Comparison of ENCODE assay signal across 20 mouse cellular contexts in the genomic region with DNA sequence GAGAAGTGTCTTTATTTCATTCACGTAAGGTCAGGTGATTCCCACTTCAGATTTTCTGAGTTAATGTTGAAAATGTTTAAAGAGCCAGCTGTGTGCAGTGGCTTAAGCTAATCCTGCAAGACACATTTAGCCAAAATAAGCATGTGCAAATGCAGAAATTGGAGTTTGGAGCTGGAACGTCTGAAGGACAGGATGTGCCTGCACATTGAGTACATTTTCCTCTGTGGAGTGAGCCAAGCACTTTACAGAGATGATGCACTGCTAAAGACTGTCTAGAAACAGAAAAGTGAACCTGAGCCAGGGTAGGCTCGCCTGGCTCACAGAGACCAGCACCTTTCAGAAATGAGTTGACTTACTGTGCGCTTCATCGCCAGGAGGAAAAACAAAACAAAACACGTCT.
DNase-seq lines count a peak whose midpoint lies in the region; ATAC-seq and TF ChIP-seq lines count a peak whose summit lies in the region.
"Had no signal": no experiment of that assay in that cellular context is flagged by ENCODE, and none has a peak within 500 bp of the region (broad histone marks: within the 10 kb centered on the region; RNA-seq: fewer than 3 reads in every experiment).

No protein-coding gene starts in this region.

- H3K4me3 ChIP-seq in left cerebral cortex, adult 2 months = no peak overlapping the region
- H3K4me3 ChIP-seq: embryonic facial prominence, embryonic 12.5 days; forebrain, embryonic 13.5 days; heart, embryonic 13.5 days; hindbrain, embryonic 15.5 days had no signal

- ATAC-seq in monocyte, adult 5-6 weeks (replicated peaks; ENCODE audit: insufficient number of reproducible peaks, low FRiP score, low TSS enrichment, poor library complexity, severe bottlenecking) = no peak
- ATAC-seq: forebrain, embryonic 13.5 days; forebrain, postnatal 0 days had no signal

- peak; percentile 16 for DNase-seq in layer of hippocampus, adult 11-12 months (ENCODE audit: low spot score)
- DNase-seq in layer of hippocampus, postnatal 36 days = no peak
- DNase-seq in left cerebral cortex, adult 2 months (ENCODE audit: extremely low spot score in 1 of 2, low spot score in 2 of 2) = no peak
- DNase-seq in left cerebral cortex, postnatal 10 days (ENCODE audit: extremely low spot score in 1 of 2, low spot score in 2 of 2) = no peak
- peak; percentile 83 for DNase-seq in brain, adult 2 months (ENCODE audit: low read depth, low spot score)
- peak; percentile 59 to 77 for DNase-seq in left cerebral cortex, postnatal 14 days (ENCODE audit: low spot score in 2 of 2)
- no peak for DNase-seq in embryo, embryonic 11 days
- DNase-seq: adrenal gland, adult 8-10 months; adrenal gland, postnatal 36 days; cerebellum, adult 11 months; cerebellum, adult 8-10 months; cerebellum, postnatal 14 days; forebrain, postnatal 0 days; gastrocnemius, postnatal 36 days; heart, postnatal 36 days had no signal

- TF ChIP-seq CTCF in left cerebral cortex, adult 2 months (IDR thresholded peaks at IDR 0.05) = no peak

- peak overlapping the region; percentile 36; the same call in 1 of the 2 replicates for H3K27ac ChIP-seq in left cerebral cortex, adult 2 months
- H3K27ac ChIP-seq: embryonic facial prominence, embryonic 12.5 days; forebrain, embryonic 13.5 days; heart, embryonic 13.5 days; hindbrain, embryonic 15.5 days had no signal

- intact Hi-C loops in left cerebral cortex, adult 2 months (cut with DNase I) = loop anchor here (5.0 kb wide), 1 partner anchor 154 kb away; a partner anchor contains a TSS
- intact Hi-C loops in left cerebral cortex, postnatal 10 days (cut with DNase I) = no loop called here
- intact Hi-C loops in left cerebral cortex, postnatal 14 days (cut with DNase I) = no loop called here

Comparison
In these comparisons a context has a peak if more than half of its experiments do, and no peak if none do; other contexts are left out.
1. DNase-seq: peak in layer of hippocampus, adult 11-12 months (single experiment), brain, adult 2 months (single experiment) and left cerebral cortex, postnatal 14 days (2 of 2); none in layer of hippocampus, postnatal 36 days (0 of 2), left cerebral cortex, adult 2 months (0 of 2), left cerebral cortex, postnatal 10 days (0 of 2) and embryo, embryonic 11 days (single experiment).